Mouse (Mus musculus): ENCODE measurements around the gene Xiap.
A peak's percentile ranks its signal among the peaks of the same experiment; 100 is the strongest.

- TF ChIP-seq EP300 (IDR thresholded peaks at IDR 0.05) = peak; percentile 45; the same call in 1 of the 2 replicates
- TF ChIP-seq CTCF (IDR thresholded peaks at IDR 0.05) = no peak
Observed at GRCm38 (mm10) chrX:42063621-42064020, 4.1 kb downstream of the Xiap start.

Data from lung, postnatal 0 days (tissue).